Mouse (Mus musculus): ENCODE measurements around the gene AC161166.1. TPM values are rescaled to one million over a fixed set of nuclear protein-coding genes. Genes with fewer than 3 reads are reported as not detected.
"Not testable (repeated sequence)": the region's sequence is repeated elsewhere in the genome, so short reads cannot be mapped to it uniquely, and the experiment has no call there.

AC161166.1 gene
- total RNA-seq, 2 experiments from 2014 or later: not detected

DNA sequence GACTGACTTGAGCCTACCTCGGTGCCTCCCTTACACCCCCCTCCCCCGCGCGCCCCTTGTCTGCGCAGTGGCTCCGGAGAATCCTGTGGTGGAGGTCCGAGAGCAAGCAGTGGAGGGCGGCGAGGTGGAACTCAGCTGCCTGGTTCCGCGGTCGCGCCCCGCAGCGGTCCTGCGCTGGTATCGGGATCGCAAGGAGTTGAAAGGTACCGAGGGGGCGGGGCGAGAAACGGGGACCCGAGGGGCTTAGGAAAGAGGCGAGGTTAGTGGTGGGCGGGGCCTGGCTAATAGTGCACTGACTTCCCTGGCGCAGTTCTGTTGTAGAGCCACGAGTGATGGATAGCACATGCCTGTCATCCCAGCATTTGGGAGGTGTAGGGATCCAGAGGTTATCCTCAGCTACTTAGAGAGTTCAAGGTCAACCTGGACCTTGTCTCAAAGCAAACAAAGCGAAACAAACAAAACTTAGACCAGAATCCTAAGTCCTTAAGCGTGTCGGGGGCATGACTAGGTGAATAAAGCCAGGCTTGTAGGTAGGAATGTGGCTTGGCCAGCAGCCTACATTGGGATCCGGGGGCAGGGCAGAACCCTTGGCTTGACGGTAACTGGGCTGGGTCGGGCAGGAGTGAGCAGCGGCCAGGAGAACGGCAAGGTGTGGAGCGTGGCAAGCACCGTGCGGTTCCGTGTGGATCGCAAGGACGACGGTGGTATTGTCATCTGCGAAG is 12.2 kb downstream of the AC161166.1 start:
- intact Hi-C loops (cut with DNase I): loop anchor here (5.0 kb wide), 1 partner anchor 53 kb away; no protein-coding TSS in a partner anchor

DNA sequence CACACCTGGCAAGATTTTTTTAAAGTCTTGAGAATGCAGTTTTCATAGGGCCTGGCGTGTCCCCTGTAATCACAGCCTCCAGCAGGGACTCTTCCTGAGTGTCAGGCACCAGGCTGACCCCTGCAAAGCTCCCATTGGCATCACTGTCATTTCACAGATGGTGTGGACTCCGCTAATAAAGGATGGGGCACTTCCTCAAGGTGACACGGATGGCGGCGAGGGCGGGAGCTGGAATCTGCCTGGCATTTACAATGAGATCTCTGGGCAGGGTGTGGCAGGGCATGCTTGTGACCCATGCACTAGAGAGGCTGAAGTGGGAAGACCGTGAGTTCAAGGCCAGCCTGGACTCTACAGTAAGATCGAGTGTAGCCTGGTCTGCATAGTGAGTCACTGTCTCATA is 24.0 kb downstream of the AC161166.1 start:
- no peak for DNase-seq (ENCODE audit: extremely low spot score in 1 of 2, low spot score in 2 of 2)

More for the DNA sequence above, 12.2 kb downstream of the AC161166.1 start:
- DNase-seq (ENCODE audit: extremely low spot score in 1 of 2, low spot score in 2 of 2): no peak

DNA sequence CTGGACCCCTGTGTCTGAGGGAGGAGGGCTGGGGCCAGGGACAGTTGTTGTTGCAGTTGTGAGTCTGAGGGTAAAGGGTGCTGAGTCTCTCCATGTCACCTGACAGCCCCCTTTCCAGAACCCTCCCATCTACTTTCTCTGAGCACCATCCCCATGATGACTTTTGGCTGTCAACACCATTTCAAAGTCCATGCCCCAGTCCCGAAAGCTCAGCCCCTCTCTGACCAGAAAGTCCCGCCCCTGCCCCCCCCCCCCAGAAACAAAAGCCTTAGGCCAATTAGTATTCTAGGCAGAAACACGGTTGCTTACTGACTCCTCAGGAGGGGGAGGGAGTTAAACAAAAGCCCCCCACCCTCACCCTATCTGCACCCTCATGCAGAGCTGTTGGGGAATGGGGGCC is 24.9 kb downstream of the AC161166.1 start:
- no peak for DNase-seq (ENCODE audit: extremely low spot score in 1 of 2, low spot score in 2 of 2)
- intact Hi-C loops (cut with DNase I): no loop called here

More for the DNA sequence above, 24.0 kb downstream of the AC161166.1 start:
- intact Hi-C loops (cut with DNase I): no loop called here

- DNase-seq (ENCODE audit: extremely low spot score in 1 of 2, low spot score in 2 of 2): peak in 1 of 2 experiments; percentile 74
- intact Hi-C loops (cut with DNase I): no loop called here
Observed at GRCm38 (mm10) chr7:24486654-24487130, 25.6 kb downstream of the AC161166.1 start.

DNA sequence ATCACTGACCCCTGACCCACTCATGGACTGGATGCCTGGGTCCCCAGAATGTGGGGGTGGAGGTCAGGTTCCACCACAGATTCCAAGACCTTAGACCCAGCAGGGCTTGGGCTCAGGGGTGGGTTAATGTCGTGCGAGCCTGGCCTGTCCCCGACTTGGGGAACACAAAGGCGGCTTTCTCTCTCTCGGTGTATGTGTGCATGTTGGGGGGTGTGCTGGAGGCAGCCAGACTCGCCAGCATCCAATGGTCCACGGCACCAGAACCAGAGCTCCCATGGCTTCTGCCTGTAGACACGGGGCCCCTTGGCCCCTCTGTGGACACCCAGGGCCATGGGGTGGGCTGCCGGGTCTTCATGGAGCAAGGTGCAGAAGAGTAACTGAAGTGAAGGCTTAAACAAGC is 26.8 kb downstream of the AC161166.1 start:
- DNase-seq (ENCODE audit: extremely low spot score in 1 of 2, low spot score in 2 of 2): no peak
- intact Hi-C loops (cut with DNase I): no loop called here

- intact Hi-C loops (cut with DNase I): loop anchor here (5.0 kb wide), 1 partner anchor 41 kb away; no protein-coding TSS in a partner anchor
- DNase-seq (ENCODE audit: extremely low spot score in 1 of 2, low spot score in 2 of 2): not testable (repeated sequence)
Observed at GRCm38 (mm10) chr7:24483291-24483690, 29.0 kb downstream of the AC161166.1 start.

DNA sequence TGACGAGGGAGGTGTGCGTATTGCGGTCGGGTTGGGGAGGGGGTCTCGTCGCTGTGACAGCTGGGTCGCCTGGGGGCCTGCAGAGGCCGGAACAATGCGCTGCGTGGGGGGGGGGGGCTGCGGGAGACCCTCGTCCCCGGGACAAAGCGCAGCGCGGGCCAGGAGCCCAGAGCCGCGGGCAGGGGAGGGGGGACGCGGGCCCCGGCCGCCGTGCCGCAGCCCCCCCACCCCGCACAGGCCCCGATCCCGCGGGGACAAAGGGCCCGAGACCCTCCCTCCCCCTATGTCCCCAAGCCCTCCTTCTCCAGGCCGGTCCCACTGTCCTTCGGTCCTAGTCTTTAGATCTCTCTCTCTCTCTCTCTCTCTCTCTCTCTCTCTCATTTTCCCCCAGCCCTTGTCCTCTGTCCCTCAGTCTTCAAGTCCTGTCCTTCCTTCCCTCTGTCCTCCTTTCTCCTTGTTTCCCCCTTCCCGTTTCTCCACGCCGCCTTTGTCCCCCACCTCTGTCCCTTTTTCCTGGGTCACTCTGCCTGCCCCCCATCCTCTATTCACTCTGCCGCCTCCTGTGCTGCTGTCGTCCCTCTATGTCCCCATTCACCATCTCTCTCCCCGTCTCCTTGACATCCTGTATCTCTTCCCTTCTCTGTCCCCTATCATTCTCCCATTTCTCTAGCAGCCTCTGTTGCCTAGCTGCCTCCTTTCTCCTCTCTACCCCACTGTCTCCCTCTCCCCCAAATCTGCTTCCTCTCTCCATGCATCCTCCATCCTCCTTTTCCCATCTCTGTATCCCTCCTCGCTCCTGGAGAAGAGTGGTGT is 29.8 kb downstream of the AC161166.1 start:
- intact Hi-C loops (cut with DNase I): loop anchor here (5.0 kb wide), 1 partner anchor 40 kb away; no protein-coding TSS in a partner anchor
- DNase-seq (ENCODE audit: extremely low spot score in 1 of 2, low spot score in 2 of 2): no peak

GRCm38 (mm10) chr7:24481474-24482207 is 30.6 kb downstream of the AC161166.1 start, which contains the start of gene Cadm4:
Cadm4 (plus strand) TSS chr7:24482023.
- intact Hi-C loops (cut with DNase I): loop anchor here (5.0 kb wide), 1 partner anchor 39 kb away; no protein-coding TSS in a partner anchor

GRCm38 (mm10) chr7:24480986-24481473 is 31.2 kb downstream of the AC161166.1 start:
- intact Hi-C loops (cut with DNase I): loop anchor here (5.0 kb wide), 1 partner anchor 39 kb away; no protein-coding TSS in a partner anchor
- DNase-seq (ENCODE audit: extremely low spot score in 1 of 2, low spot score in 2 of 2): no peak

More at GRCm38 (mm10) chr7:24481474-24482207, 30.6 kb downstream of the AC161166.1 start, which contains the start of gene Cadm4:
- peak; percentile 78 to 92 for DNase-seq (ENCODE audit: extremely low spot score in 1 of 2, low spot score in 2 of 2)

- DNase-seq (ENCODE audit: extremely low spot score in 1 of 2, low spot score in 2 of 2): peak in 1 of 2 experiments; percentile 73
- intact Hi-C loops (cut with DNase I): loop anchor here (5.0 kb wide), 1 partner anchor 38 kb away; no protein-coding TSS in a partner anchor
Observed at GRCm38 (mm10) chr7:24480121-24480941, 31.9 kb downstream of the AC161166.1 start.

DNA sequence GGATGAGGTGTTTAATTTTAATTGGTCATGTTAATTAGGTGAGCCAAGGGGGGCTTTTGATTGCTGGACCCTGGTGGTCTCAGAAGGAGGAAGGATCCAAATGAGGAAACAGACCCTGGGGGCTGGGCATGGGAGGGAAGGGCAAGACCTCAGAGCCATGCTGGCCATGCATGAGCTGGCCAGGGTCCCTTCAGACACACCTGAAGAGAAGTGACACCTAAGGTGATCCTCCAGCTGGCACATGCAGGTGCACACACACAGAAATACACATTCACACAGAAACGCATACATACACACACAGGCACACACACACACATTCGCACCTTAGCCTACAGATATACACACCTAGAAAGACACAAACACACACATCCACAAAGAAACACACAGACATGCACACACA is 32.6 kb downstream of the AC161166.1 start:
- intact Hi-C loops (cut with DNase I): loop anchor here (5.0 to 10.0 kb wide), 3 partner anchors 33 to 145 kb away; partner anchors contain the start of genes AC161166.1 and Tescl
- no peak for DNase-seq (ENCODE audit: extremely low spot score in 1 of 2, low spot score in 2 of 2)

- DNase-seq (ENCODE audit: extremely low spot score in 1 of 2, low spot score in 2 of 2): no peak
- intact Hi-C loops (cut with DNase I): loop anchor here (5.0 to 10.0 kb wide), 2 partner anchors 33 to 144 kb away; partner anchors contain the start of genes AC161166.1 and Tescl
Observed at GRCm38 (mm10) chr7:24478911-24479310, 33.3 kb downstream of the AC161166.1 start.

GRCm38 (mm10) chr7:24476856-24477255 is 35.4 kb downstream of the AC161166.1 start:
- intact Hi-C loops (cut with DNase I): loop anchor here (5.0 to 10.0 kb wide), 2 partner anchors 35 to 142 kb away; partner anchors contain the start of genes AC161166.1 and Tescl
- peak in 1 of 2 experiments; percentile 45 for DNase-seq (ENCODE audit: extremely low spot score in 1 of 2, low spot score in 2 of 2)

- no peak for DNase-seq (ENCODE audit: extremely low spot score in 1 of 2, low spot score in 2 of 2)
- intact Hi-C loops (cut with DNase I): loop anchor here (5.0 to 10.0 kb wide), 2 partner anchors 36 to 142 kb away; partner anchors contain the start of genes AC161166.1 and Tescl
Observed at GRCm38 (mm10) chr7:24476338-24476737, 35.9 kb downstream of the AC161166.1 start.

DNA sequence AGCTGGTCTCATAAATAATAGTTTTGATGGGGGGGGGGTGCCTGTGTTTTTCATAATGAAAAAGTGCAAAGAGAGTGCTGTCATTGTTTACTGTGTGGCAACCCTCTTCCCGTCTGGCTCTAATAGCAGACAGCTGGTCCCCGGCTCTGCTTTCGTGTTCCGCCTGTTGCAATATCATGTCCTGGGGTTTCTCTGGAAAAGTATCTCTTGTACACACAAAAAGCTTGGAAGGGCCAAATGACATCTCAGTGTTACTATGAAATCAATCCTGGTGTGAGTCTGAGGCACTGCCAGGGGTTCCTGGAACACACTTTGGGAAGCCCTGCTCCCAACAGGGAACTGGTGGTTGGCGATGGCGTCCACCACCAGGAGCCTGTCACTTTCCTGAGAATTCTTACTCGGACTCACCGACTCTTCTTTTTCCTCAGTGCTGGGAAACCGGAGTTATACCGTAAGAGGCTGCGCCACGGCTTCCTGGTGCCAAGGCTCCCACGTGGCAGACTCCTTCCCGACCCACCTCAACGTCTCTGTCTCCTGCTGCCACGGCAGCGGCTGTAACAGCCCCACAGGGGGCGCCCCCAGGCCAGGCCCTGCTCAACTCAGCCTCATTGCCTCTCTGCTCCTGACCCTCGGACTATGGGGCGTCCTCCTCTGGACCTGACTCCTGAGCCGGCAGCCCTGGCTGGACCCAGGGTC is 37.3 kb downstream of the AC161166.1 start:
- intact Hi-C loops (cut with DNase I): loop anchor here (5.0 to 10.0 kb wide), 2 partner anchors 37 to 140 kb away; partner anchors contain the start of genes AC161166.1 and Tescl
- peak in 1 of 2 experiments; percentile 68 for DNase-seq (ENCODE audit: extremely low spot score in 1 of 2, low spot score in 2 of 2)

DNA sequence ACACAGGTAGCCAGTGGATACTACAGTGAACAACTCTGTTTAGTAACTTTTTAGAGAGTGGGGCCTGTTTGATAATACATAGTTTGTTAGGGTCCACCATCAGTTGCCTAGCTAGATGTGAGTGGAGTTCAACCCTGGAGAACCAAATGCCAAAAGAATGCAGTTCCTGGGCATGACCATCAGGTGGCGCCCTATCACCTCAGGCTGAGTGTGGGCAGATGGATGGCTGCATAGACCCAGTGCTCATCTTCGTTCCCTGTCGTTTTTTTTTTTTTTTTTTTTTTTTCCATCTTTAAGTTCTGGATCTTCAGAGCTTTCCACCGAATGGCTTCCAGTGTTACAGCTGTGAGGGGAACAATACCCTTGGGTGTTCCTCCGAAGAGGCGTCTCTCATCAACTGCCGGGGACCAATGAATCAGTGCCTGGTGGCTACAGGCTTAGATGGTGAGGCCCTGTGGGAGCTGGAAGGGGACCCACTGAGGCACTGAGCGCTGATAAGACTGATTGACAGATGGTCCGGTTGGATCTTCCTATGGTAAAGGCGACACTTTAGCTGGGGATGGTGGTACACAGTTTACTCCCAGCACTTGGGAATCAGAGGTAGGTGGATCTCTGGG is 38.2 kb downstream of the AC161166.1 start:
- DNase-seq (ENCODE audit: extremely low spot score in 1 of 2, low spot score in 2 of 2): peak in 1 of 2 experiments; percentile 77
- intact Hi-C loops (cut with DNase I): loop anchor here (10.0 kb wide), 1 partner anchor 139 kb away; the partner anchor contains the start of gene Tescl
